Mouse (Mus musculus): Measurements from ENCODE around the gene Gper1. TPM values are rescaled to one million over a fixed set of nuclear protein-coding genes. Genes with fewer than 3 reads are reported as not detected.

The Gper1 gene
- total and polyA plus RNA-seq, 3 experiments: 0.07 to 0.15 TPM; not detected in 1

- Histone ChIP-seq H3K4me3 (ENCODE audit: control insufficient read depth in 1 of 2, insufficient read depth in 1 of 2, low read depth in 2 of 2, low read length in 2 of 2) (no peak overlapping the region), H3K4me1 (ENCODE audit: control insufficient read depth in 1 of 2, insufficient read depth in 2 of 2, low read length in 2 of 2) (peaks cover 13 to 14% of the 10 kb centered on the region in 2 experiments), H3K79me2 (ENCODE audit: control insufficient read depth, insufficient read depth, low read length, poor library complexity) (peaks cover 4% of the 10 kb centered on the region), H3K9me3 (replicated peaks; ENCODE audit: insufficient read depth, low read length) (no peaks in the 10 kb centered on the region), H3K27ac (ENCODE audit: control insufficient read depth, low read depth, low read length) (no peak overlapping the region), H3K9ac (ENCODE audit: control insufficient read depth, low read depth, low read length, poor library complexity, severe bottlenecking) (peak overlapping the region; percentile 21; the same call in 1 of the 2 replicates), H3K27me3 (ENCODE audit: control insufficient read depth in 1 of 2, insufficient read depth in 2 of 2, low read length in 2 of 2) (no peaks in the 10 kb centered on the region), H3K36me3 (ENCODE audit: control insufficient read depth in 1 of 2, insufficient read depth in 2 of 2, low read length in 2 of 2) (peaks cover 0 to 11% of the 10 kb centered on the region in 2 experiments; a peak in 2 of 4 replicates)
- peak; percentile 57 for DNase-seq (ENCODE audit: low read depth, low spot score)
- TF ChIP-seq UBTF (IDR thresholded peaks at IDR 0.05; ENCODE audit: borderline replicate concordance, insufficient read depth, low read depth, low read length) (no peak), MEF2A (IDR thresholded peaks at IDR 0.05; ENCODE audit: extremely low read depth, insufficient replicate concordance, low read depth, low read length, poor library complexity, severe bottlenecking) (no peak), POLR2AphosphoS2 (IDR thresholded peaks at IDR 0.05; ENCODE audit: low read length) (no peak), POLR2AphosphoS5 (IDR thresholded peaks at IDR 0.05; ENCODE audit: borderline replicate concordance, low read depth, low read length) (no peak), ZMIZ1 (IDR thresholded peaks at IDR 0.05; ENCODE audit: low read depth, low read length) (no peak), MYC (IDR thresholded peaks at IDR 0.05; ENCODE audit: low read depth, low read length) (peak; percentile 75), GABPA (IDR thresholded peaks at IDR 0.05; ENCODE audit: low read depth, low read length) (no peak), MXI1 (IDR thresholded peaks at IDR 0.05; ENCODE audit: low read depth, low read length) (peak; percentile 88), HCFC1 (IDR thresholded peaks at IDR 0.05; ENCODE audit: low read depth, low read length) (0 out of 2 replicates have a peak, but pooled peaks have one; percentile 10), MAZ (IDR thresholded peaks at IDR 0.05; ENCODE audit: low read depth, low read length) (no peak), RCOR1 (IDR thresholded peaks at IDR 0.05; ENCODE audit: low read depth, low read length) (no peak), EP300 (IDR thresholded peaks at IDR 0.05; ENCODE audit: low read depth in 1 of 2, low read length in 2 of 2) (no peak), ETS1 (IDR thresholded peaks at IDR 0.05; ENCODE audit: low read depth, low read length) (peak; percentile 20; the same call in 1 of the 2 replicates), MAX (IDR thresholded peaks at IDR 0.05; ENCODE audit: low read length) (peak; percentile 81), MAFK (IDR thresholded peaks at IDR 0.05; ENCODE audit: borderline replicate concordance, low read depth, low read length) (no peak)
These were observed 41.9 kb downstream of the Gper1 start for GRCm38 (mm10) chr5:139464874-139465273.

- Histone ChIP-seq H3K9ac (ENCODE audit: control insufficient read depth, low read depth, low read length, poor library complexity, severe bottlenecking) (no peak overlapping the region), H3K27me3 (ENCODE audit: control insufficient read depth in 1 of 2, insufficient read depth in 2 of 2, low read length in 2 of 2) (no peaks in the 10 kb centered on the region), H3K9me3 (replicated peaks; ENCODE audit: insufficient read depth, low read length) (no peaks in the 10 kb centered on the region), H3K27ac (ENCODE audit: control insufficient read depth, low read depth, low read length) (peak overlapping the region; percentile 43; the same call in 1 of the 2 replicates), H3K79me2 (ENCODE audit: control insufficient read depth, insufficient read depth, low read length, poor library complexity) (no peaks in the 10 kb centered on the region), H3K36me3 (ENCODE audit: control insufficient read depth in 1 of 2, insufficient read depth in 2 of 2, low read length in 2 of 2) (peaks cover 0 to 10% of the 10 kb centered on the region in 2 experiments; a peak in 2 of 4 replicates), H3K4me1 (ENCODE audit: control insufficient read depth in 1 of 2, insufficient read depth in 2 of 2, low read length in 2 of 2) (peaks cover 13 to 14% of the 10 kb centered on the region in 2 experiments), H3K4me3 (ENCODE audit: control insufficient read depth in 1 of 2, insufficient read depth in 1 of 2, low read depth in 2 of 2, low read length in 2 of 2) (no peak overlapping the region; a peak in 1 of 4 replicates)
- TF ChIP-seq GATA1 (IDR thresholded peaks at IDR 0.05; ENCODE audit: low read depth, low read length) (no peak), POLR2A (IDR thresholded peaks at IDR 0.05; ENCODE audit: control insufficient read depth in 1 of 2, insufficient read depth in 1 of 2, low read depth in 1 of 2, low read length in 2 of 2, poor library complexity in 1 of 2) (peak in 1 of 2 experiments; percentile 61; a peak in 2 of 4 replicates), TBP (IDR thresholded peaks at IDR 0.05; ENCODE audit: low read depth, low read length) (peak; percentile 55; the same call in 1 of the 2 replicates)
- DNase-seq (ENCODE audit: low read depth, low spot score): peak; percentile 71
These were observed 43.4 kb downstream of the Gper1 start for GRCm38 (mm10) chr5:139466373-139466772.
